Mouse (Mus musculus): ENCODE data around the gene Dlgap4.
A peak's percentile ranks its signal among the peaks of the same experiment; 100 is the strongest.

Gene Dlgap4

DNA sequence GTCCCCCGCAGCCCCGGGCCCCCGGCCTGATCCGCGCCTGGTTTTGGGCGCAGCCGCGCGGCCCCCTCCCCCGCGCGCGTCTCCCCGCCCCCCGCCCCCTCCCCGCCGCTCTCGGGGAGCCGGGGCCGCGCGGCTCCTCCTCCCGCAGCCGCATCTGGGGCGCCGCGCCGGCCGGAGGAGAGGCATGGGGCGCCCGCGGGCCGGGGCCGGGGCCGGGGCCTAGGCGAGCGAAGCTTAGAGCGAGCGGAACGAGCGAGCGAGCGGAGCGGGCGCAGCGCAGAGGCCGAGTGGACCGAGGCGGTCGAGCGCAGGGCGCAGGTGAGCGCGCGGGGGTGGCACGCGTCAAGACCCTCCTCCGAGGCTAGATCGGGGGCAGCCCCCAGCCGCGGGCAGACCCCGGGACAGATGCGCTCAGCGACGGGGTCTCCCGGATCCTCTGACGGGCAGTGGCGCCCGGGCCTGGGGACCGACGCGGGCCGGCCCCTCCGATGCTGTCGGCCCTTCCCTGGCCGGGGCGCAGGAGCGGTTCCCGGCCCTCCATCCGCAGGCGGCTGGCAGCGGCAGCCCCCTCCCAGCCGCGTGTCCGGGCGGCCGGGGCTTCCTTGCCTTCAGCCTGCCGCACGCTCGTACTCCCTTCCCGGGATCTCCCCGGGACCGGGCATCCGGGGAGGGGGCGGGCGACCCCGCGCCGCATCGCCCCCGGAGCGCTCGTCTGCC is at the start of gene Dlgap4:
Dlgap4 (plus strand) TSS at position 165 of the 717 bp plus-strand sequence.
- DNase-seq: peak; percentile 41 to 54

DNA sequence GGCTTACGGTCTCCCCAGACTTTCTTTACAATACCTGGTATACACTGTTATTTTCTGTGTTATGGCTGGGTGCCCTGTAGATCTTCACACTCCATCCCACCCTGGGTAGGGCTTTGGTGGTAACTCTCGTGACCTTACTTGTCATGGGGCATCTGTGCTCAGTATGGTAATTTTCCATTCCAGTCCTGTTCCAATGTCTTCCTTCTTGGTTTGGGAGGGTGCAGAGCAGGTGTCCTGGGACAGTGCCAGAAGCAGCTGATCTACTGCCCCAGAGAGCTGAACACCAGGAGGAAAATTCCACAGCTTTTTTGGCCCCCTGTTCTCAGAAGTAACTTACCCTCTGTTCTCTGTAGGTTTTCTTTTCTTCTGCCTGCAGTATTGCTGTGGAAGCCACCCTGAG is 47.0 kb upstream of the Dlgap4 start:
- no peak for DNase-seq

DNA sequence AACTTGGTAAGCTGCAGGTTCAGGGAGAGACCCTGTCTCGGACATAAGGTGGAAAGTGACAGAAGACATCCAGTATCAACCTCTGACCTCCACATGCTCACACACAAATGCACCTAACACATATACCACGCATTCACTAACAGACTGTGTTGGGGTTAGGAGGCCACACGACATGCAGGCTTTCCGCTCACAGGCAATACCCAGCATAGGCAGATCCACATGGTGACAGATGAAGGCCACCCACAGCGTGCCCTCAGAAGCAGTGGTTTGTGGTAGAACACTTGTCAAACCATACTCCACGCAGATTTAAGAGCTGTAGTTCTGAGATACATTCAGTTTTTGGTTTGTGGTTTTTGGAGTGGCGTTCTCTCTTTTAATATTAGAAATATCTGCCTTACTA is 44.9 kb upstream of the Dlgap4 start:
- DNase-seq: no peak

DNA sequence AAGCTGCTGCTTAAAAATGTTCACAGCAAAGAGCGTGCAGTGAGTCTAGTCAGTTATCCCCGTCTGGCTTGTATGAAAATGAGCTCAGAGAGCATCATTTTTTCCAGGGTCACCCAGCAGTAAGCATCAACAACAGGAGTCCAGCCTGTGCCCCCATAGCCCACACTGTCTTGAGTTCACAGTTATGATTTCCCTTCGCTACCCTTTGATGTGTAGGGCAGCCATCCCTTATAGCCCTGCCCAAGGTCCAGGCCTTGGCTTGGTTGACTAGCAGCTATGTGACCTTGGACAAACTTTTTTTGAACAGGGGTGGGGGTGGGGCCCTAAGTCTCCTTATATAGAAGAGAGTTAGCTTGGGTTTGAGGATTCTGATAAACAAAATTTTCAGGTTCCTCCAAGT is 44.2 kb upstream of the Dlgap4 start:
- DNase-seq: no peak

DNA sequence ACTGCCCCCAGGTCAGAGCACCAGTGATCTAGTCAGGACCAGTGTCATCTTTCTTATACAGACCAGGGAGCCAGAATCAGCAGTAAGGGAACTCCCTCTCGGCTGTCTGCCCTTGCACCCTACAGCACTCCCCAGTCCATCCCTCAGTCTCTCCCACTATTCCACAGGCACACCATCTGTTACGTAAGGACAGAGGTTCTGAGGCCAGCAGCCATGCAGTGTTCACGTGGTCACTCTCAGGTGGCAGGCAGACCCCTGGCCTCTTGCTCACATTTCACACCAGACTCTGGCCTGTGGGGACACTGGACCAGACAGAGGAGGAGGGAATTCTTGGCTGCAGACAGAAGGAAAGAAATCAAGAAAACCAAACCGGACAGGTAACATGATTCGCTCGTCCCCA is 42.0 kb upstream of the Dlgap4 start:
- peak in 1 of 2 experiments; percentile 35 for DNase-seq

DNA sequence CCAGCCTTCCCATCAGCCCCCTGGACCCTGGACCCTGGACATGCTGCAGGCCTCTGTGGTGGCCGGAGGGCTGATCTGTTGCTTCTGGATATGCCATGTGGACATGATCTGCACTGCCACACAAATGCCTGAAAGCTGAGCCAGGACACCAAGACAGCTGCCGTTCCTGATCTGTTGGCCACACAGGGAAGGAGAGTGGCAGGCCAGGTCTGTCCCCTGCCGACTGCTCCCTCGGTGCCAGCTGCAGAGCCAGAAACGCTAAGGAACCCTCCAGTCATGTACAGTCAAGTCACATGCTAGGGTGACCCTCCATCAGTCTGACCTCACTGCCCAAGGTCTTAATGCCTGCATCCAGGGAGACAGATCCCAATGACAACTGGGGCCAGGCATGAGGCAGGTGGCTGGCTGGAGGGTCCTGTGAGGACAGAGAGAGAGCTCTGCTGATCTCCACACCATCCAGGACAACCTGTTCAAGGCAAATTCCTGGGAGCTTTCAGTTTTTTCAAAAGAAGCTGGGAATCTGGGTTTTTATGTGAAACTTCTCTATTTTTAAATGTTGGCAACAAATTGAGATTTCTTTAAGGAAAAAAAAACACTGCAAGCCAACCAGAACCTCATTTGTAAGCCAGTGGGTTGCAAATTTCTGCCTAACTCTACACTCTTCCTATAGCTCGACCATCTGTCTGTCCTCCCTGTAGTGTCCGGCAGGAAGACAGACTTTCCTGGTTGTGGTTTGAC is 36.5 kb upstream of the Dlgap4 start:
- DNase-seq: peak in 1 of 2 experiments; percentile 37

DNA sequence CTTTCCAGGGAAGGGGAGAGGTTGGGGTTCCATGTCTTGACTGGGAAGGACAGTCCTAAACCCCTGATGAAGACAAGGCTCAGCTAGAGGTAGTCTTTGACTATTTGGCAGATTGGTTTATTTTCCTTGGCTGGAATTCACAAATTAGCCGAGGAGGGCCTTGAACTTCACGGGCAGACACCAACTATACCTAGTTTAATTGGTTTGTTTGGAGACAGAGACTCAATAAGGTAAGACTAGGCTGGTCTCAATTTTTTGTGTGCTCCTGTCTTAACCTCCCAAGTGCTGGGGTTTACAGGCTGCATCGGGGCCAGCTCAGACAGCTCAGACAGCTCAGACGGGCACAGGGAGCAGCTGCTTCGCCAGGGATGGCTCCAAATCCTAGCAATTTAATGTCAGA is 33.0 kb upstream of the Dlgap4 start:
- DNase-seq: no peak

DNA sequence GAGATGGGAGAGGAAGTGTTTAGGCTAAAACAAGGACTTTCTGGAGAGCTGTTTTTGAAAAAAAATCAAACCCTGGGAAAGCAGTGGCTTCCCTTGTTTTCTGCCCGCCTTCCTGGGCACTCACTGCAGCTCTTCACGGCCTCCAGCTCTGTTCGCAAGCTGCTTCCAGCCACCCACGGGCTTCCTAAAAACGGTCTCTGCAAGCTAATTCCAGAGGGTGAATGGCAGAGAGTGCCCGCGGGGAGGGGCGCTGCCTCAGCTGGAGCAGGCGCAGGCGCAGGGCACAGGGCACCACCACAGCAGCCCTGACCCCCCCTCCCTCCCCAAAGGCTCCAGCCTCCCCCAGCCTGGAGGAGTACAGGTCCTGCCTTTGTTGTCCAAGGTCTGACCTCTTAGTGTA is 32.3 kb upstream of the Dlgap4 start:
- no peak for DNase-seq

DNA sequence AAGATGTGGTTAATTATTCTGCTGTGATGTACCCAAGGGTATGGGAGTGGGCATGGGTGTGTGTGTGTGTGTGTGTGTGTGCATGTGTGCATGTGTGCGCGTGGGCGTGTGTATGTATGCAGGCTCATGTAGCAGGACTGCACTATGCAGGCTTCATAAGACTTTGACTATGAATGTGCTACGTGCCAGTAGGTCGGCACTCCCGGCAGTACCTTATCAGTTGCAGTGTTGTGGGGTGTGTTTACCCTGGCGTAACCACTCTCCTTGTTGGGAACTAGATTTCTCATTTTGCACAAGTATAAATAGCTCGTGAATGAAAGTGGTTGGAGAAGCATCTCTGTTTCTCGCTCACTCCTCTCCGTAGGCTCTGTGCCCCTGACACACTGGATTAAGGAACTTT is 30.6 kb upstream of the Dlgap4 start:
- DNase-seq: no peak

DNA sequence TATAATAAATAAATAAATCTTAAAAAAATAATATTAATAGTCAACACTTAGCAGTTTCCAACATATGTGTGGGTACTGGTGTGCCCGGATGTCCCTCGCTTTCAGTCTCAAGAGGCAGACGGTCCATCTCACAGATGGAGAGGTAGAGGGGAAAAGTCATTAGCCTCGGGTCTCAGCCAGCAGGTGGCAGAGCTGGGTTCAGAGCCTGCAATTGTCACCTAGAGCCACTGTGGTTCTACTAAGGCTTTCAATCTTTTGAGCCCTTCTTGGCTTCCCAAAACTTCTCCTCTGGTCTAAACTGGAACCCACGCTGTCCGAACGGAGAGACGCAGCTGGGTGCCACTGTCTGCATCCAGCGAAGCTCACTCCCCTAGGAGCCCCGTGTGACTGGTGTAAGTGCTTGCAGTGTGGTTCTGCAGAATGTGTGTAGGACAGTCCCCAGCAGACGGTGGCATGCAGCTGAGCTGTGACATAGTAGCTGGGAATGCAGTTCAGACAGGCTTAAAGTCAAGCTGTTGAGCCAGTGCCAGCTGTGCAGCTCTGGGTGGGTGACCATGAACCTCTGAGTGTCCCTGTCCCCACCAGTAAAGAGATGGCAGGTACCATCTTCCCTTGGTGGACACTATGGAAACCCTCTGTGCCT is 29.2 kb upstream of the Dlgap4 start:
- DNase-seq: peak; percentile 22 to 24

DNA sequence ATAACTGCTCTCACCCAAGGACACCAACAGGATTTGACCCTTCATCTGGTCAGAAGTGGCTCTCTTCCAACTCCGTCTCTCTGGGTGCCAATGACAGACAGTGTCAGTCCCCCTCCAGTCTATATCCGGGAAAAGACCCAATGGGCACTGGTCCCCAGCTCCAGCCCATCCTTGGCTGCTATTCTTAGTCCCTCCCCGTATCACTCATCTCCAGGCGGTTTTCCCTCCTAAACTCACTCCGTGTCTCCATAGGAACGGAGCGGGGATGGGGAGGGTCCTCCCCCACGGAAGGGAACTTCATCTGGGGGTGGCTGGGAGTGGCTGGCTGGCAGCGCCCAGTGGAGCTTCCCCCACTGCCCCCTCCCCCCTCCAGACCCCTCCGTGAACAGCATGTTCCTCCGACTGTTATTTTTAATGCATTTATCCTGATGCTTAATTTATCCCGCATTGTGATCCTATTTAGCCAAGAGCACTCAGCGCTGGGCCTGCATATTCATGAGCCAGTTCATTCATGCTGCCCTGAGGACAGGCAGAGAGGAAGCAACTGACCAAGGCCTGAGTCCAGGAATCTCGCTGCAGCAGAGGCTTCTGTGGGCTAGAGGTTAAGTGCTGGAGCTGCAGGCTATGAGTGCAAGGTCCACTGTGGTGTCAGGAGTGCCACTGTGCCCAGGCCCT is 28.6 kb upstream of the Dlgap4 start:
- DNase-seq: peak in 1 of 2 experiments; percentile 22

DNA sequence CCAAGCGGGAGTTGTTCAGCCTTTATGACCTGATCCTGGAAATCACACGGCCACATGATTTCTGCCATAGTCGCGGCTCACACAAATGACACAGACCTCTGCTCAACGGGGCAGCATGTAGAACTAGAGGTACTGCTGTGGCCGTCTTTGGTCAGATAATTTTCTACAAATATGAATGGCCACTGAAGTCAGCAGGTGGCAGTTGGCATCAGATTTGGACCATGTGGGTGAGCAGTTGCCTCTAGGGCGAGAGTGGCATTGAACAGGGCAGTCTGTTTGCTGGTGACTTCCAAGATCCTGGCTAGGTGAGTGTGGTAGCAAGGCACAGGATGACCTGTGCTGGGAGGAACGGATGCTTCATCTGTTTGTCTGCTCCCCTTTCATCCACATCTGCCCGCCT is 24.0 kb upstream of the Dlgap4 start:
- no peak for DNase-seq

DNA sequence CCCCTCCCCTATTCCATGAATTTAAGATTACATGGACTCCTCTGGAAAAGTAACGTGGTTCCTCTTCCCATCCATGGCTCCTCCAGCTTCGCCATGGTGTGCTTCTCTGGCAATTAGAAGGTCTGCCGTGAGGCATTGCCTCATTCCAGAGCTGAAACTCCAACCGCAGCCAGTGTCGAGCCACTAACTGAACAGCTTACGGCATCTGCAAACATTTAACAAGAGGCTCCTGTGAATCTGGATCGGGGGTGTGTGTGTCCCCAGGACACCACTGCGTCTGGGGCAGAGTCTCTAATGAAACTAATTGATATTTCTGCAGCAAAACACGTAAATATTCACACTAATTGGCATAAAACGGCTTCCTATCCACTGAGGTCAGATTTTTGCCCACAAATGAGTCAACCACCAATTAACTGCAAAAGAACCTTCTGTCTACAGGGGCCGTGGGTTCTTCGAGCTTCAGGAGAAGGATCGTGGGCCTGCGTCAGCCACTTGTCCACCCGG is 18.5 kb upstream of the Dlgap4 start:
- no peak for DNase-seq

DNA sequence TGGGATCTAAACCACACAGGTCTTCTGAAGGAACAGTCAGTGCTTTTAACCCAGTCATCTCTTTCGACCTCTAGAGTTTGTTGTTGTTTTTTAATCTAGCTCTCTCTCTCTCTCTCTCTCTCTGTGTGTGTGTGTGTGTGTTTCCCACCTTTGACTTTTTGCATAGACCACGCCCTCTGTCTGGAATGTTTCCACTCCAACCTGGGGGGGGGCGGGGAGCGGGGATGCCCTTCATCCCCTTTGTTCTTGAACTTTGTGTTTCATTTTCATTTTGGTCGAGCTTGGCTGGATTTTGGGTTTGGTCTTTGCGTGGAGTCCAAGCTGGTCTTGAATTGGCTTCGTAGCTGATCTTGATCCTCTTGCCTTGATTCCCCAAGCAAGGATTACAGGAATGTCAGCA is 10.9 kb upstream of the Dlgap4 start:
- no peak for DNase-seq

DNA sequence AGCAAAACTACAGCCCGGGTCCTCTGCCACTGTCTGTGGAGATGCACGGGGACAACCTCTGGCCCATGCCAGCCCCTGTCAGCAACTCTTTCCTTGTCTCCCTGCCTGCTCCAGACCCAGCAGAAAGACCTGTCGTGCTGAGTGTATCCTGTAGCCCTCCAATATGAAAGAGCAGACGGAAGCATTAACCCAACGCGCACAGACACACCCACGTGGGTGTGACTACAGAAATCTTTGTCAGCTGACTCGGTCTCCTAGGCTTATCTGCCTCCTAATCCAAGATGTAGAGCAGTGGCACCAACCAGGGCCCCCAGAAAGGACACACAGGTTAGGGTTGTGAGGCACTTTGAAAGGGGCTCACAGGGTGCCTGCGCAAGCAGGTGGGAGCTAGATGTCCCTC is 9.8 kb upstream of the Dlgap4 start:
- no peak for DNase-seq

DNA sequence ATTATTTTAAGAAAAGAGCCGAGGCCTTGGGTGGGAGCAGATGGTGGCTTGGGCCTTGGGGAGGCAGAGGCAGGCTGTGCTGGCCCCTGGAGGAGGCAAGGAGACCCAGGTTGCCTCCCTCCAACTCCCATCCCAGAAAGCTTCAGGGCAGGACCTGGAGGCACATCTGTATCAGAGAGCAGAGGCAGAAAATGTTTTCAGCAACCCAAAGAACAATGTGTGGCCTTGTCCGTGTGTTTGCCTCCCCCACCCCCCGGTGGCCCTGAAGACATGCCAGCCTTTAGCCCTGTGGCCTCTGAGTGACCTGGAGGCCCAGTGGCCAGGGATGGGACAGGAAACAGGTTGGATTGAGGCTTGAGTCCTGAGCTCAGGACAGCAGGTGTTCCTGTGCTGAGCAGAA is 8.4 kb upstream of the Dlgap4 start:
- DNase-seq: no peak

DNA sequence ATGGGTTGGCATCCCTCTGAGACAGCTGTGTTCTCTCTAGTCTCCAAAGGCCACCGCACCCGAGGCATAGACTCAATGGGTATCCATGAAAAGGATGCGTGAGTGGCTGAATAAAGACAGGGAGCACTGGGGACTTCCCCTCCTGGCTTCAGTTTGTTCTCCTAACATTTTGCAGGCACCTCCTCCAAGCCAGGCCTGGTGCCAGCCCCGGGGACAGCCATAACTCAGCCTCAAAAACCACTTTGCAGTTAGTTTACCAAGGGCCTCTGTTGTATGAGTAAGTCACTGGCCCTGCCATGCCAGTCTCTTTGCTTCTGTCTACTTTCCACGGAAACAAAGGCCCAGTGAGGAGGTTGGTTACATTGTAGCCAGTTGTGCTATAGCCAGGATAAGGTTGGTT is 7.5 kb upstream of the Dlgap4 start:
- DNase-seq: no peak

DNA sequence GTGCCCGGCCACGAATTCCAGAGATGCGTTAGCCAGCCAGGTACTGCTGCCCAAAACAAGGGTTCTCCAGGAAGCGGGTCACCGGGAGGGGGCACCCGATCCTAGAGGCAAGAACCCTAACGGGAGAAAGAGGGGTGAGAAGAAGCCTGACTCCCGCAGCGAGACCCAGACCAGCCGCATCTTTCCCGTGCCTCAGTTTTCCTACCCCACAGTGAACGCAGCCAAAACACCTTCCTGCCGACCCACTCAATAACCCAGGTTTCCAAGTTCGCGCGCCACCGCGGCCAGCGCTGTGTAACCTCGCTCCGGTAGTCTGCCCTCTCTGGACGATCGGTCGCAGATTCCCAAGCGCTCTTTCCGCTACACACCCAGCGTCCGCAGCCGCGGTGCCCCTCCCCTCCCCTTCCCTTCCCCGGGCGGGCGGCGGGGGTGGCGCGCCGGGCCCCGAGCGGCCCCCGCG is 394 bp upstream of the Dlgap4 start:
- DNase-seq: peak; percentile 56 to 62

DNA sequence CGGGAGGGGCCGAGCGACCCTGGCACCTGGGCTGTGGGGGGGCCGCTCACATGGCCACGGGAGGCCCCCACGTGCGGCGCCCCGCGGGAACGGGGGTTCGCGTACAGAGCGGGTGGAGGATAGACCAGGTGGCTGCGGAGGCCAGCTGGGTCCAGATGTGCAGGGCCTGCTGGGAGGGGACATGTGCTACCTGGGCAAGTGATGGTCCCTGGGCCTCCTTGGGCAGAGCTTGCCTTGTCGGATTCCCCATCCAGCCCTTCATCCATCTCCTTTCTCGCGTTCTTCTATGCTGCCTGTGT is 702 bp downstream of the Dlgap4 start:
- DNase-seq: peak; percentile 7 to 13

DNA sequence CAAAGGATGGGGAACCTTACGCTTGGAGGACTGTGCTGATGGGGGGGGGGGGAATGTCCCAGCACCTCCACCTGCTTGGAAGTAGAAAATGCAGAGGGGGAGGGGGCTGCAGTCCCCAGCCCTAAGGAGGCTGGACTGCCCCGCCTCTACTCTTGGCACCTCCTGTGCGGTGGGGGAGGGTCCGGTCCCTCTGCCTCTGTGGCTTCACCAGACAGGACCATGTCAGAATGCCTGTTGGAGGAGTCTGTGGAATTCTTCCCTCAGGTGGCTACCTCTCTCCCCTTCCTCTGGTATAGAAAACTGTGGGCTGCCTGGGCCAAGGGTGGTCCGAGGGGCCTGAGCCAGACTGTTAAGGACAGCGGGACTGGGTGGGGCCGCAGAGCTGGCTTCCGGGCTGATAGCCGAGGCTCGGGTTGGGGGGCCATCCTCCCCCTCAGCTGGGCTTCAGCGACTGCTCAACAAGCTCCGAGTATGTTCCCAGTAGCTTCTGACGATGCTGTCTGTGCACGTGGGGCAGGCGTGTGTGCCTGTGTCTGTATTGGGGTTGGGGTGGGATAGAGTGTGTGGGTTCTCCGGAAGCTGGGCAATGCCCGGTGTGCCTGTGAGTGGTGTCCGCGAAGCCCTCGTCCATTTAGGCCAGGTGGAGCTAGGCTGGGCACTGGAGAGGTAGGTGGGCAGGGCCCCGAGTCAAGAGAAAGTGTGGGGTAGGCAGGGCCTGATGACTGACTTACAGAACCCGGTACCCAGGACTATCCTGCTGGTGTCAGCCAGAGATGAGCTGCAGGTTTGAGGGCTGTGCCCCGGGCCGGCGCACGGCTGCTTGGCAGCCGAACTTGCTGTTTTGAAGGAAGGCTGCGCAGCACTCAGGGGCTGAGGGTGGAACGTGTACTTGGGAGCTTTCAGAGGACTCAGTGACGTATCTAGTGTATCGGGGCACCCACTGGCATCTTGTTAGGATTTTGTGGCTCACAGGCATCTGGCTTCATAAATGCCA is 1.5 kb downstream of the Dlgap4 start:
- peak; percentile 10 to 11 for DNase-seq

DNA sequence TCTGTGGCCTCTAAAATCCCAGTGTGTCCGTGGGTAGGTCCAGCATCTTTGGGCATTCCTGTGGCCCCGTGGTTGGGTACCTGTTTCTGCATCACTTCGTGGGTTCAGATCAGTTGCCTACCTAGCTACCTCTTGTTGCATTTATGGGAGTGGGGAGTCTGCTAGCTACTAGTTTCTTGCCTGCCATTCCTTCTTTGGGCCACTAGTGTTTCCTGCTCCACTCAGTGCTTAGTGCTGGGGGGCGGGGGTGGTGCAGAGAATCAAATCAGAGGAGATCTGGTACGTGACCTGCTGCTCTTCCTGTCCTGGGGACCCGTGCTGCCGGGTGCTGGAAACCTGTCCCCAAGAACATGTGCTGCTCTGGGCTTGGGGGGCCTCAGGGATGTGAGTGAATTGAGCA is 3.0 kb downstream of the Dlgap4 start:
- DNase-seq: no peak

DNA sequence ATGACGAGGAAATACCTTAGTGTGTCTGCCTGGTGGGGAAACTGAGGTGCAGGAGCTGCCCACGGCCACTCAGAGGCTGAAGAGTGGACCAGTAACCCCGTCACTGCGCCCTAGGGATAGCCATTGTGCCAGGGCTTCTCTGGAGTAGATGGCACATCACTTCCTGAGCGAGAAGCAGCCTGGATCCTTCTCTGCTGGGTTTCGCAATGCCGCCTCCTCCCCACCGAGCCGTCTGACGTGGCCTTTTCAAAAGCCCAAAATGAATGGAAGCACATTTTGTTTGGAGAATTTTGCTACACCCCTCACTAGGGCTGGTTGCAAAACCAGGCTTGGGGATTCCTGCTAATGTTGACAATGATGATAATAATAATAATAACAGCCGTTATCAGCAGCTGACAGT is 4.0 kb downstream of the Dlgap4 start:
- peak; percentile 10 to 14 for DNase-seq
